Mouse (Mus musculus) adrenal gland, postnatal 4 days (tissue): ENCODE data around the gene Fhit. TPM values are rescaled to one million over a fixed set of nuclear protein-coding genes. Genes with fewer than 3 reads are reported as not detected.
A peak's percentile ranks its signal among the peaks of the same experiment; 100 is the strongest.
"Not testable (repeated sequence)": the region's sequence is repeated elsewhere in the genome, so short reads cannot be mapped to it uniquely, and the experiment has no call there.

ENCODE experiments used
- DNase-seq, 2 experiments: peaks; one replicate each; pipeline ENCODE4 v3.0.0; 2021 to 2022; ENCODE audit warnings: low spot score in 2 of 2, mixed read lengths in 2 of 2
- long read RNA-seq, 2 experiments: library from polyadenylated mRNA; stranded (forward); transcript quantifications; one replicate each; pipeline ENCODE4 v2.0.0; 2021
- total RNA-seq, 2 experiments: library from RNA; stranded (reverse); gene quantifications; 2 replicates each; pipeline ENCODE4 v1.2.3; 2021

The Fhit gene
- total RNA-seq, result 10 to 100 TPM; 14.7 to 19.2 TPM
- long read RNA-seq, experiment 1, result 0 reads
- long read RNA-seq, experiment 2, partial matches to known transcripts, result 0 of 2 reads
- long read RNA-seq, experiment 2, other reads (novel, unspliced or antisense), result 2 of 2 reads

- DNase-seq, result peak; percentile 58 to 70
Measured at GRCm38 (mm10) chr14:11161751-11162231, at the start of gene Fhit. Fhit (minus strand) TSS chr14:11162035.

DNA sequence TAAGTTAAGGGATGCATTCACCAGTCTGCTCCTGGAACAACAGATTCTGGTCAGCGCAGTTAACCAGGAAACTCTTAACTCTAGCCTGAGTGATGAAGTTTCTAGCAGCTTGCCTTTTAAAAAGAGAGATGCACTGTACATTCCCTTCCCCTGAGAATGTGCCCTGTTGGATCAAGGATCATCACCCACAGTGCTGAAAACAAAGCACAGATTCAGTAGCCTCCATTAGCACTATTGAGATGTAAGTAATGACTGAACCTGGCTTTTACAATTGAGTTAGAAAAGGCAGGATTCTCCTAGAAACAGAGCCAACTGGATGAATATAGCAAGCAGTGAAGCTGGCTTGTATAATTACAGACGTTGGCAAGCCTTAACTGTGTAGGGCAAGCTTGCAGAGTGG, 45.0 kb upstream of the Fhit start:
- no peak for DNase-seq

DNA sequence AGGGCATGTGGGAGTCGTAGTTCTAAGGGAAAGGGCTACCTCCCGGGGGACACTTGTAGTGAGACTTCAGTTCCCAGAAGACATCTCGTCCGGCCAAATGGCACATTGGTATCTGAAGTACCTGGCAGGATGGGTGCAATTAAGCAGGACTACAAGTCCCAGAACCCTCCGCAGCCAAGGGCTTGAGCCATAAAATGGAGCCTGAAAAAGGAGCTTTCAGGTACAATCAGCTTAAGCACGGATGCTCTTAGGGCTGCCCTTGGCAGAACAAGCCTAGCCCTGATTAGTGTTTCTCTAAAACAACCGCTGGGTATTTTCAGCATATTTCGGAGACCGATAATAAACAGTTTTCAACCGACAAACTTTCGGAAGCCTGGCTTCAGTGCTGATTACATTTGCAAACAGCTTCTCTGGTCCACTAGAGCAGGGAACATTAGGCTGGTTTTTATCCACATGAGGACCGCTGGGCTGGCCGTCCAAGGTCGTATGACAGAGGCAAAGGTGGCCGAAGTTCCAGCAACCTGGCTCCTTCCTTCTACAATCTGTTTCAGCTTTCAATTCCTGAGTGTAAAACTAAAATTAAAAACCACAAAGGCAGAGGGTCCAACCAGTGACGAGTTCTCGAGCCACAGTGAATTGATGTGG, 907 bp downstream of the Fhit start:
- peak; percentile 11 to 33 for DNase-seq

DNA sequence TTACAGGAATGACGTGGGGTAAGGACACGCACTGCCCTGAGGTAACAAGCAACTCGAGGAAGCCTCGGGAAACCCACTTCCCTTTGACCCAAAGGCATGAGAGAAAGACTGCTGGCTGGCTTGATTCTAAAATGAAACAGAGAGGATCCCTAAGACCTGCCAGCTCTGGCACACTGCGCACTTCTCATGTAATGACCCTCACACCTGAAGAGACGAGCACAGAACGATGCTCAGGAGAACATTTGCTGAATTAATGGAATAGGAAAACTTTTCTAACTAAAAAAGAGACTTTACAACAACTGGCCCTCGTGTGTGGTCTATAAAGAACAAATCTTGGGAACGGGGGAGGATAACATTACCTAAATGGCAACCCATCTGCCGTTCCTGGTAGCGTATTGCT, 2.2 kb downstream of the Fhit start:
- DNase-seq, result no peak

DNA sequence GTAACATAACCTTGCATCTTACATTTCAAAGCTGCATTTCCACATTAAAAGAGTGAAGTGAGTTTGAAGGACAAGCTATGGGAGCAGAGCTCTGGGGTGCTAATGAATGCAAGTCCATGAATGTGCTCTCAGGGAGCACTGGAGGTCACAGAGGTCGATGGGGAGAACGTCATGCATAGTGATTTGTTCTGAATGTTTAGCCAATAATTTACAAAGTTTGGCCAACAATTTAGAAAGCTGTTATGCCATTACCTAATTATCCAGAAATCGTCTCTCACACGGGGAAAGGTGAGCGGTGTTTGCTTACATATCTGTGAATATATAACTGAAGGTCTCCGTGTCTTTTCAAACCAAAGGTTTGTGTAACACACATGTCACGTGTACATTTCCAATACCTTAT, 2.8 kb downstream of the Fhit start:
- DNase-seq, result no peak

DNA sequence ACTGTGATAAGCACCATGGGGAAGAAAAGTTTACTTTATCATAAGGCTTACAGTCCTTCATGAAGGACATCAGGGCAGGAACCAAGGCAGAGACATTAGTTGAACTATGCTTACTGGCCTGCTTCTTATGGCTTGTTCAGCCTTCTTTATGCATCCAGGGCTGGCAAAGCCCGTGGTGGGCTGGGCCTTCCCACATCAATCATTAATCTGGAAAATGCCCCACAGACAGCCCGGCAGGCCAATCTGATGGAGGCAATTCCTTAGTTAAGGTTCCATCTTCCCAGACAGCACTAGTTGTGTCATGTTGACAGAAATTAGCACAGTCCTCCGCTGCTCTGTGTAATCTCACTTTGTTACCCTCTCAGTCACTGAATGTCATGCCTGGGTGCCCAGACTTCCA, 4.1 kb downstream of the Fhit start:
- no peak for DNase-seq

- DNase-seq, result no peak
Measured at GRCm38 (mm10) chr14:11151634-11152321, 10.1 kb downstream of the Fhit start.

GRCm38 (mm10) chr14:11133787-11134735, 27.8 kb downstream of the Fhit start:
- DNase-seq, result no peak

GRCm38 (mm10) chr14:11132637-11133474, 29.0 kb downstream of the Fhit start:
- no peak for DNase-seq

- no peak for DNase-seq
Measured at GRCm38 (mm10) chr14:11125096-11125495, 36.7 kb downstream of the Fhit start.

GRCm38 (mm10) chr14:11119076-11119475, 42.8 kb downstream of the Fhit start:
- DNase-seq, result no peak

DNA sequence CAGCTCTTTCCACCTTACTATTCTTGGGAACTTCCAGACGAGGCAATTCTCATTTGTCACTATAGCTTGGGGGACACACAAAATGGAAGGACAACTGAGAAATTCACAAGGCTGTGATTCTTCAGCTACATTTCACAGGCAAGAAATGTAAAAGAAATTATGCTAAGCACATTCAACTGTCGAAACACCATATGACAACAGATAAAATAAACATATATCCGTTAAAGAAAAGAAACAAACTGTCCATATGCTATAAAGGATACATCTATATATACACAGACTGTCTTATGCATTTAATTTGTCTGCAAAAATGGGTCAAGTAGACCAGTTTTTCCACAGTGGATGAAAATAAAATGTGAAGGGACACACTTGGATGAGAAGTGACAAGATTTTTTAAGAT, 76.2 kb downstream of the Fhit start:
- no peak for DNase-seq

DNA sequence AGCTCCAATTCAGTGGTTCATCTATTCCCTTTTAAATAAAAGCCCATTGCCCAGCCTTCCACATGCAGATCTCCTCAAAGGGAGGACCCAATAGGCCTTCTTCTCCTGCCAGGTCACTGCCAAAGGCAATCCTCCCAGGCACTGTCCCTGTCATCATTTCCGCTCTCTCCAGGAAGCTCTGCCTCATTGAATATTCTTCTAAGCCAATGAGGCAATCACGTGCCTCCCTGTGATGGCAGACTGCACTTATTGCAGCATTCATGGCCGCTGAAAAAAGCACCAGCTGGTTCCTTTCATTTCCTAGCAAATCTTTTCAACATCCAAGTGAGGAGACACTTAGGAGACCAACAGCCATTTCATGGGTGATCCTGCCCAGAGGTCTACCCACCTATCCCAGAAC, 77.9 kb downstream of the Fhit start:
- no peak for DNase-seq

DNA sequence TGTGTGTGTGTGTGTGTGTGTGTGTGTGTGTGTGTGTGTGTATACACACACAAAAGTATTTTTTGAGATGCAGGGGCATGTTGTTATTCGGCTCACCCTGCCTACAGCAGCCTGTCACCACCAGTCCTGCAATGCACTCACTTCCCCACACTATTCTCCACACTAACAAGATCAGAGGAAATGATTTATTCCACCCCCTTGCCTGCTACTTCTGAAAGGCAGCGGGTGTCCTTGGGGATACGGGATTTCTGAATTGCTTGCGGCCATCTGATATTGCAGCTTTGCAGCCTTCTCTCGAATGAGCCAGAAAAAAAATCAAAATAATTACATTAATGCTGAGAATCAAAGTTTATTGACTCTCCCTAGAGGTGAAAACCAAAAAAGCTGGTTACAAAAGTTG, 78.4 kb downstream of the Fhit start:
- DNase-seq, result no peak

GRCm38 (mm10) chr14:11063594-11063993, 98.2 kb downstream of the Fhit start:
- DNase-seq, result no peak

DNA sequence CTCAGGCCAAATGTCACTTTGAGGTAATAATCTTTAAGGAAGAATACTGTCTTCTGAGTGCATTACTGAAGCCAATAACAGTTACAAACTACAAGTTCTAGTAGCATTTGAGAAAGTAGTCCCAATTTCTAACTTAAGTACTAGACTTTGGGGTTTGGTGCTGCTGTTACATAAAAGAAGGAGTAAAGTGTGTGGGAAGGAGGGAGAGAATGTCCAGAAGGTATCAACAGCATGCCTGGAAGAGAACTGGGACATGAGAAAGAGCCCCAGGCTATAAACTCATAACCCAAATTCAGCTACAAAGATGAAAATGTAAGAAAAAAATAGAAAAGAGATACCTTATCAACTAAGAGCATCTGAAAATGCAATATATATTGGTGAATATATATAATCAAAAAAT, 101.6 kb downstream of the Fhit start:
- DNase-seq, result no peak

GRCm38 (mm10) chr14:11039503-11040300, 122.1 kb downstream of the Fhit start:
- DNase-seq, result not testable (repeated sequence)

- no peak for DNase-seq
Measured at GRCm38 (mm10) chr14:11021391-11021790, 140.4 kb downstream of the Fhit start.

- no peak for DNase-seq
Measured at GRCm38 (mm10) chr14:10978651-10979050, 183.2 kb downstream of the Fhit start.

- no peak for DNase-seq
Measured at GRCm38 (mm10) chr14:10941647-10942046, 220.2 kb downstream of the Fhit start.
